Mouse (Mus musculus): Measurements from ENCODE around the gene Wipf2. TPM values are rescaled to one million over a fixed set of nuclear protein-coding genes. Genes with fewer than 3 reads are reported as not detected.

Gene Wipf2
- total RNA-seq, 2 experiments from 2014 or later = 19.8 to 21.1 TPM

GRCm38 (mm10) chr11:98854116-98854515 is 9.3 kb upstream of the Wipf2 start:
- peak in 1 of 2 experiments; percentile 25 for DNase-seq

DNA sequence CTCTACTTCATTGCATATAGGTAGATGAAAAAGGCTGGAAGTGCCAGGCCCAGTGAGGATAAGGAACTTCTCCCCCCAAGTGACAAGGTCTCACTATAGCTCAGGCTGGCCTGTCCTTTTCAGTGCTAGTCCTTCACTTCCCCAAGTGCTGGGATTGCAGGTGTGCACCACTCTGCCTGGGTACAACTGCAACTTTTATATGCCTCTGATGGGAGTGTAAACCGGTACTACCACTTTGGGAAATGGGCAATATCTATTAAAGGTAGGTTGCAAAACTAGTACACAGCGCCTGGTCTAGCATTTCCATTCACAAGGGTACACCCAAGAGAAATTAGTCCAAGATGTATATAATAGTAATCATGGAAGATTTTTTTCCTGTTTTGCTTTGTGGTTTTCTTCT is 8.8 kb upstream of the Wipf2 start:
- no peak for DNase-seq

DNA sequence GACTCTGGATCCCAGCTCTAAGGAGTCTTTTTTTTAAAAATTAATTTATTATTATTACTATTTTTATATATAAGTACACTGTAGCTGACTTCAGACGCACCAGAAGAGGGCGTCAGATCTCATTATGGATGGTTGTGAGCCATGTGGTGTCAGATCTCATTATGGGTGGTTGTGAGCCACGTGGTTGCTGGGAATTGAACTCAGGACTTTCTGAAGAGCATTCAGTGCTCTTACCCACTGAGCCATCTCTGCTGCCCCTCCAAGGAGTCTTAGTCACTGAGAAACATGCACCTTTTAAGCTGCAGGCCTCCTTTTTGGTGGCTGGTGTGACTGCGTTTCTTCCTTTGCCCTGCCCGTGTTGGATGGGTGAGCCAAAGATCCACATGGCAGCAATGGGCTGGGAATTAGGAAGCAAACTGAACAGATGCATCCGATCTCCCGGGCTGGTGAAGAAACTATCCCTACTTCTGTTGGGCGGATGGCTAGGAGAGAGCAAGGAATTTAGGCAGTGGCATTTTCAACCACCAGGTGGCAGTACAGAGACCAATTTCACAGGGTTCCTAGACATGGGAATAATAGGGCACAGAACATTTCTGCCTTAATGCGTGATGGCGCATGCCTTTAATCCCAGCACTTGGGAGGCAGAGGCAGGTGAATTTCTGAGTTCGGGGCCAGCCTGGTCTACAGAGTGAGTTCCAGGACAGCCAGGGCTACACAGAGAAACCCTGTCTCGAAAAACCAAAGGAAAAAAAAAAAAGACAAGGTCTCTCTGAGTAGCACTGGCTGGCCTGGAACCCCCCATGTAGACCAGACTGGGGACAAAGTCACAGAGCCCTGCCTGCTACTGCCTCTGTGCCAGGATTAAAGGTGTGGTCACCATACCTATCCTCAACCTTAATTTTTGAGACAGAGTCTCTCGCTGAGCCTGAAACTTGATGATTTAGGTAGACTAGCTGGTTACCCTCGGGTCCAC is 4.4 kb upstream of the Wipf2 start:
- DNase-seq = peak; percentile 87 to 90

DNA sequence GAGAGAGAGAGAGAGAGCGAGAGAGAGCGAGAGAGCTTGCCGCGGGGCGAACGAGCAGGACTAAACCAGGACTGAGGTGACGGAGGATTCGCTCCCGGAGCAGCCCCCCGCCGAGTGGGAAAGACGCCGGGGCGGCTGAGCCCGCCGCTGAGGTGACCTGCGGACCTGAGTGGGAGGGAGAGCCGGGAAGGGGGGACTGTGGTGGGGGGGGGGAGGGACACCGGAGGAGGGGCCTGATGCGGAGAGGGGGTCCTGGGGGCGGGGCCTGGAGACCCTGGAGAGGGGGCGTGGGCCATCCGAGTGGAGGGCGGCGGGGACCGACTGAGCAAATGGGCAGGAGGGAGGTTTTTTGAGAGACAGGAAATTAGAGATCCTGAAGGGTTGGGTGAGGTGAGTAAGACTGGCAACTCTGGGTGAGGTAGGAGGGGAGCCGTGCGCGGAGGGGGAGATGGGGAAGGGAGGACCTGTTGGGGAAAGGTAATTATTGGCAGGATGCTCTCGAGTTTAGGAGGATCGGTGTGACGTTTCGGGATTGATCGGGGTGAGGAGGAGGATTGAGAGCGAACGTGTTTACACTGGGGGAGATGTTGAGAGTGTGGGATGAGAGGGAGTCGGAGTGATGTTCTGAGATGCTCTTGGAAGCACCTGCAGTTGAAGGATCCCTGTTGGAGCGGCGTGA is 452 bp downstream of the Wipf2 start:
- peak in 1 of 2 experiments; percentile 64 for DNase-seq

DNA sequence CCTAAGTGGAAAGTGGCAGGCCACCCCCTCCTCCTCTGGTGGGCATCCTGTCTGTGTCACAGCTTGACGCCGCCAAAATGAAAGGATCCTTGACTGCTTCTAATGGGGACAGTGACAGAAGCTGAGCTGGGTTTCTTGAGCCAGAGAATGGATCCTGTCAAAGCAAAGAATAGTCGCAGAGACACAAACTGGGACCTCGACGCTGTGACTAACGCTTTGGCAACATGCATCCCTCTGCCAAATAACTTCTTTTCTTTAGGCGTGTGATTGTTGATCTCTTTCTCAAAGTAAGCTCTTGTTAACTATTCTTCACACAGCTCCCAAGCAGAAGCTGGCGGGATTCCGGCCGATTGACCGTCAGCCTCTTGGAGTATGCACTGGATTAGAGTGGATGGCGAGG is 3.9 kb downstream of the Wipf2 start:
- DNase-seq = no peak

DNA sequence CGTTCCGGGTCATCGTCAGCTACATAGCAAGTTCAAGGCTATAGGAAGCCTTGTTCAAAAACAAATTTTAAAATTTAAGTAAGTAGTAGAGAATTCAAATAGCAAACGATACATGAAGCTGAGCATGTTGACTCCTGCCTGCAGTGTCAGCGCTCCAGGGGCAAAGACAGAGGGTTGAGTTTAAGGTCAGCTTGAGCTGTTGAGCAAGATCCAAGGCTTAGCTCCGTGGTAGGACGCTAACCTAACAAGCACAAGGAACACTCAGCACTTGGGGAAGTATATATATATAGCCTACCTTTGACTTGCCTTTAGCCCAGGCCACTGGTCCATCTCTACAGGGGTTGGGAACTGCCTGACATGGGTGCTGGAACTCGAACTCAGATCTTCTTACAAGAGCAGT is 6.5 kb downstream of the Wipf2 start:
- peak in 1 of 2 experiments; percentile 22 for DNase-seq

GRCm38 (mm10) chr11:98870791-98871190 is 7.4 kb downstream of the Wipf2 start:
- no peak for DNase-seq

DNA sequence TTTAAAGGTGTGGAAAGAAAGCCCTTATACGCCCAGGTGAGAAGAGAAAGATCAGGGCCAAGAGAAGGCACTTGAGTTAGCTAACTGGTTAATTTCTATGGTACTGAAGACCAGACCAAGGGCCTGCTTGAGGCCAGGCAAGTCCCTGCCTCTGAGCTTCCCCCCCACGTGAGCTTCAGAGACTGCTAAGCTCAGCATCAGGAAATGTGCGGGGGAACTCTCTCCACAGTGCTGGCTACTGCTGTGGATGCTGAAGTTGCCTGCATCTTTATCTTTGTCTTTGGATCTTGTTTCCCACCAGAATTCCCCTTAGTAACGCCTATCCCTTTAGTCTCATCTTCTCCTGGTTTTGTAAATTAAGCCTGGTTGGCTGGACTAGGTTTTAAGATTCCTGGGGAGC is 8.0 kb downstream of the Wipf2 start:
- DNase-seq = no peak

DNA sequence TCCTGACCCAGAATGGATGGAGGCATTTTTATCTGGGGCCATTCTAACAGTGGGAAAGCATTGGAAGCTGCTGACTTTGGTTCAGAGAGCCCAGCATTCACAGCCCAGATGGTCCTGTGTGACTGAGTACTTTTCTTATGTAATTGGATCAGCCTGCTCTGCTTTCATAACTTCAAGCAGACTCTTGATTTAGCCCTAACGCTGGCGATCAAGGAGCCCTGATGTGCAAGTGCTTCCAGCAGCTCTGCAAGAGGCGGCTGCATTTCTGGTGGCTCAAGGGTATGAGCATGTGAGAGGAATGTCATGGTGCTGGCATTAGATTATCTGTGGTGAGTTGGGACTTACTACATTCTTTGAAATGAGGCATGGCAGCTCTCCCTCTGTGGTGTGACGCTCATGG is 8.6 kb downstream of the Wipf2 start:
- peak in 1 of 2 experiments; percentile 14 for DNase-seq

GRCm38 (mm10) chr11:98873900-98874299 is 10.5 kb downstream of the Wipf2 start:
- no peak for DNase-seq

DNA sequence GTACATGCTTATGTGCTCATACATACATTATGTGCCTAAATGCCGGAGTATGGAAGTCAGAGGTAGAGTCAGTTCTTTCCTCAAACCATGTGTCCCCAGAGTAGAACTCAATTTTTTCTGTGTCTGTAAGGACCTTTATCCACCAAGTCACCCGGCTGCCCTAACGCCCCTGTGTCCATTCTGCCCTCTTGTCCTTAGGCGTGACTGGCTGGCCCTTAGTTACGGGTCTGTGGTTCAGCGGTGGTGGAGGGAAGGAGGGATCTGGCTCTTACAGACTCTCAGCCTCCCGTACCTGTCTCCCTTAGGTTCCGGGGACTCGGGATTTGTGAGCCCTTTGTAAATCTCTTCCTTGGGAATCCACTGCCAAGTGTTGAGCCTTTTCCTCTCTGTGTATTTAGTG is 13.6 kb downstream of the Wipf2 start:
- DNase-seq = no peak

GRCm38 (mm10) chr11:98887703-98888102 is 24.3 kb downstream of the Wipf2 start:
- no peak for DNase-seq

- no peak for DNase-seq
Measured at GRCm38 (mm10) chr11:98889077-98889476, 25.6 kb downstream of the Wipf2 start.

GRCm38 (mm10) chr11:98889977-98890376 is 26.5 kb downstream of the Wipf2 start:
- DNase-seq = no peak

DNA sequence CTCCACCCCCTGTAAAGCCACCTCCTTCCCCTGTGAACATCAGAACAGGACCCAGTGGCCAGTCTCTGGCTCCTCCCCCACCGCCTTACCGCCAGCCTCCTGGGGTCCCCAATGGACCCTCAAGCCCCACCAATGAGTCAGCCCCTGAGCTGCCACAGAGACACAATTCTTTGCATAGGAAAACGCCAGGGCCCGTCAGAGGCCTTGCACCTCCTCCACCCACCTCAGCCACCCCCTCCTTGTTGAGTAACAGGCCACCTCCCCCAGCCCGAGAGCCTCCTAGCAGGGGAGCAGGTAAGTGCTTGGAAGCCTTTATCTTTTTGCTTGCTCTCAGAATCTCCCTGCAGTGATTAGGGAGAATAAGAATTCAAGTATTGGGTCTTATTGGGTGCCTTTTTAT is 29.0 kb downstream of the Wipf2 start:
- DNase-seq = no peak

- no peak for DNase-seq
Measured at GRCm38 (mm10) chr11:98900529-98901125, 37.2 kb downstream of the Wipf2 start.

DNA sequence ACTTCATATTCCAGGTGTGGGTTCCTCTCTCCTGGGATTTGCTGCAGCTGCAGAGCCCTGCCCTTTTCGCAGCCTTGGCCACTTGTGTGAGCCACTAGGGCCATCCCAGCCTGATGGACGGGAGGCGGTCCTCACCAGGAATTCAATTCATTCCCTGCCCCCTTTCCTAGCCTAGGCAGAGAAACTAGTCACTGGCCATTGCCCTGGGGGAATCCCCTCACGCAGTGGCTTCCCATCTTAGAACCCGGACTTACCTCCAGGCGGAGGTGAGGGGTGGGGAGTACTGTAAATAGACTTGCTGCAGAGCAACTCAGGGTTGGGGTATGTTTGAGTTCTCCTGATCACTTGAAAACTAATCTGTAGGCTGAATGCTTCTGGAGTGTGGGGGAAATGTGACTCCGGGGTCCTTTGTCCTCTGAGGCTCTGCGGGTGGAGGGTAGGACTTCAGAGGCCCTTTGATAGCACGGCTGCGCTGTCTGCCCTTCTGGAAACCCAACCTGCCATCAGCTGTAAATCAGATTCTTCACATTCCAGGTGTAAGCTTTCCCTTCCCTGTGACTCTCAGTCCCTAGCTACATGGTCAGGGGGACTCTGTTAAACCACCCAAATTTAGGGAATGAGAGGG is 39.3 kb downstream of the Wipf2 start:
- no peak for DNase-seq

DNA sequence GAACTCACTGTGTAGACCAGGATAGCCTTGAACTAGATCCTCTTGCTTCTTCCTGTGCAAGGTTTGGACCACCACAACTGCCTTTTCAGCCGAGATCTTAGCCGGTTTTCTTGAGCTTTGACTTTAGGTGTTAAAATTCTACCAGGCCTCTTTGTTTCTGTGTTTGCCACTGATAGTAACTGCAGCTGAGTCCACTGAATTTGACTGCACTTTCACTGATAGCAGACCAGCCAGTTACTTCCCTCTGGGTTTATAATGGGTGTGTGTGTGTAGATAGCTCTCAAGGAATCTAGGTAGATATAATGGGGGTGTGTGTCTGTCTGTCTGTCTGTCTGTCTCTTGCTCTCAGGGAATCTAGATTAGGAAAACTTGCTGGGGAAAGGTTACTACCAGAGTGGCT is 41.1 kb downstream of the Wipf2 start:
- no peak for DNase-seq

- no peak for DNase-seq
Measured at GRCm38 (mm10) chr11:98905033-98905432, 41.6 kb downstream of the Wipf2 start.

GRCm38 (mm10) chr11:98905583-98905982 is 42.1 kb downstream of the Wipf2 start:
- DNase-seq = no peak

- DNase-seq = no peak
Measured at GRCm38 (mm10) chr11:98907063-98907436, 43.6 kb downstream of the Wipf2 start.

- peak; percentile 97 to 98 for DNase-seq
Measured at GRCm38 (mm10) chr11:98907437-98908173, 44.2 kb downstream of the Wipf2 start, which contains the start of gene Cdc6. Cdc6 (plus strand) TSS chr11:98907801.
